Mouse (Mus musculus): ENCODE results near the gene H2-Q1. TPM values are rescaled to one million over a fixed set of nuclear protein-coding genes. Genes with fewer than 3 reads are reported as not detected.
"Not testable (repeated sequence)": the region's sequence is repeated elsewhere in the genome, so short reads cannot be mapped to it uniquely, and the experiment has no call there.

The H2-Q1 gene
- polyA plus RNA-seq, 1 experiment from 2014 or later, result 0.74 TPM

- H3K4me3 ChIP-seq (replicated peaks; ENCODE audit: low read length); H3K9me3 ChIP-seq (replicated peaks; ENCODE audit: control insufficient read depth, low read length); H3K27ac ChIP-seq (ENCODE audit: low read length); H3K4me2 ChIP-seq (ENCODE audit: low read depth, low read length); H3K27me3 ChIP-seq (ENCODE audit: control insufficient read depth, insufficient read depth, low read length); H3K36me3 ChIP-seq (ENCODE audit: control insufficient read depth, insufficient read depth, low read length); H3K4me1 ChIP-seq (ENCODE audit: control insufficient read depth, insufficient read depth, low read length); H3K9ac ChIP-seq (ENCODE audit: low read length); ATAC-seq (ENCODE audit: insufficient read depth, low FRiP score): not testable (repeated sequence)
- WGBS, result 83% methylated on average over 7 of the region's 7 CpGs
Observed at GRCm38 (mm10) chr17:35300261-35300945, 19.8 kb upstream of the H2-Q1 start.

- 0 out of 2 replicates have a peak, but pooled peaks cover 3% of the 10 kb centered on the region for H3K9me3 ChIP-seq (replicated peaks; ENCODE audit: control insufficient read depth, low read length)
- 26% methylated on average over 13 of the region's 13 CpGs for WGBS
Observed at GRCm38 (mm10) chr17:35301645-35302258, 18.5 kb upstream of the H2-Q1 start.

GRCm38 (mm10) chr17:35303271-35303670, 16.9 kb upstream of the H2-Q1 start:
- no peaks in the 10 kb centered on the region for H3K36me3 ChIP-seq (ENCODE audit: control insufficient read depth, insufficient read depth, low read length)
- no peak overlapping the region for H3K4me3 ChIP-seq (replicated peaks; ENCODE audit: low read length)
- no peak overlapping the region for H3K4me2 ChIP-seq (ENCODE audit: low read depth, low read length)
- WGBS, result 74% methylated on average over 2 of the region's 2 CpGs
- no peaks in the 10 kb centered on the region for H3K27me3 ChIP-seq (ENCODE audit: control insufficient read depth, insufficient read depth, low read length)
- no peak for ATAC-seq (ENCODE audit: insufficient read depth, low FRiP score)
- H3K9ac ChIP-seq (ENCODE audit: low read length), result no peak overlapping the region
- no peaks in the 10 kb centered on the region for H3K4me1 ChIP-seq (ENCODE audit: control insufficient read depth, insufficient read depth, low read length)
- 0 out of 2 replicates have a peak, but pooled peaks cover 3% of the 10 kb centered on the region for H3K9me3 ChIP-seq (replicated peaks; ENCODE audit: control insufficient read depth, low read length)
- H3K27ac ChIP-seq (ENCODE audit: low read length), result no peak overlapping the region

More at GRCm38 (mm10) chr17:35301645-35302258, 18.5 kb upstream of the H2-Q1 start:
- Histone ChIP-seq H3K36me3 (ENCODE audit: control insufficient read depth, insufficient read depth, low read length) (no peaks in the 10 kb centered on the region), H3K9ac (ENCODE audit: low read length) (no peak overlapping the region), H3K27ac (ENCODE audit: low read length) (no peak overlapping the region), H3K27me3 (ENCODE audit: control insufficient read depth, insufficient read depth, low read length) (no peaks in the 10 kb centered on the region), H3K4me2 (ENCODE audit: low read depth, low read length) (no peak overlapping the region), H3K4me3 (replicated peaks; ENCODE audit: low read length) (no peak overlapping the region), H3K4me1 (ENCODE audit: control insufficient read depth, insufficient read depth, low read length) (no peaks in the 10 kb centered on the region)
- no peak for ATAC-seq (ENCODE audit: insufficient read depth, low FRiP score)

GRCm38 (mm10) chr17:35303756-35304350, 16.4 kb upstream of the H2-Q1 start:
- H3K27ac ChIP-seq (ENCODE audit: low read length), result no peak overlapping the region
- no peak overlapping the region for H3K4me3 ChIP-seq (replicated peaks; ENCODE audit: low read length)
- H3K4me1 ChIP-seq (ENCODE audit: control insufficient read depth, insufficient read depth, low read length), result no peaks in the 10 kb centered on the region
- no peaks in the 10 kb centered on the region for H3K36me3 ChIP-seq (ENCODE audit: control insufficient read depth, insufficient read depth, low read length)
- H3K9ac ChIP-seq (ENCODE audit: low read length), result no peak overlapping the region
- 0 out of 2 replicates have a peak, but pooled peaks cover 3% of the 10 kb centered on the region for H3K9me3 ChIP-seq (replicated peaks; ENCODE audit: control insufficient read depth, low read length)
- ATAC-seq (ENCODE audit: insufficient read depth, low FRiP score), result no peak
- 73% methylated on average over 10 of the region's 10 CpGs for WGBS
- no peaks in the 10 kb centered on the region for H3K27me3 ChIP-seq (ENCODE audit: control insufficient read depth, insufficient read depth, low read length)
- no peak overlapping the region for H3K4me2 ChIP-seq (ENCODE audit: low read depth, low read length)

GRCm38 (mm10) chr17:35304478-35304877, 15.7 kb upstream of the H2-Q1 start:
- Histone ChIP-seq H3K4me1 (ENCODE audit: control insufficient read depth, insufficient read depth, low read length) (no peaks in the 10 kb centered on the region), H3K9me3 (replicated peaks; ENCODE audit: control insufficient read depth, low read length) (0 out of 2 replicates have a peak, but pooled peaks cover 3% of the 10 kb centered on the region), H3K4me2 (ENCODE audit: low read depth, low read length) (no peak overlapping the region), H3K4me3 (replicated peaks; ENCODE audit: low read length) (no peak overlapping the region), H3K27me3 (ENCODE audit: control insufficient read depth, insufficient read depth, low read length) (no peaks in the 10 kb centered on the region), H3K36me3 (ENCODE audit: control insufficient read depth, insufficient read depth, low read length) (no peaks in the 10 kb centered on the region), H3K27ac (ENCODE audit: low read length) (no peak overlapping the region), H3K9ac (ENCODE audit: low read length) (no peak overlapping the region)
- WGBS, result 55% methylated on average over 6 of the region's 6 CpGs
- ATAC-seq (ENCODE audit: insufficient read depth, low FRiP score), result no peak; the same call in 1 of the 2 replicates

- not testable (repeated sequence) for H3K4me2 ChIP-seq (ENCODE audit: low read depth, low read length); ATAC-seq (ENCODE audit: insufficient read depth, low FRiP score); H3K4me3 ChIP-seq (replicated peaks; ENCODE audit: low read length); H3K9ac ChIP-seq (ENCODE audit: low read length); H3K9me3 ChIP-seq (replicated peaks; ENCODE audit: control insufficient read depth, low read length); H3K36me3 ChIP-seq (ENCODE audit: control insufficient read depth, insufficient read depth, low read length); H3K27ac ChIP-seq (ENCODE audit: low read length); H3K4me1 ChIP-seq (ENCODE audit: control insufficient read depth, insufficient read depth, low read length); H3K27me3 ChIP-seq (ENCODE audit: control insufficient read depth, insufficient read depth, low read length)
- 71% methylated on average over 8 of the region's 8 CpGs for WGBS
Observed at GRCm38 (mm10) chr17:35304921-35305320, 15.3 kb upstream of the H2-Q1 start.

GRCm38 (mm10) chr17:35318671-35319070, 1.5 kb upstream of the H2-Q1 start:
- H3K9ac ChIP-seq (ENCODE audit: low read length), result no peak overlapping the region
- H3K4me3 ChIP-seq (replicated peaks; ENCODE audit: low read length), result no peak overlapping the region
- H3K4me1 ChIP-seq (ENCODE audit: control insufficient read depth, insufficient read depth, low read length), result peaks cover 7% of the 10 kb centered on the region; the same call in 1 of the 2 replicates
- no peaks in the 10 kb centered on the region for H3K9me3 ChIP-seq (replicated peaks; ENCODE audit: control insufficient read depth, low read length)
- no peak overlapping the region for H3K27ac ChIP-seq (ENCODE audit: low read length)
- no peaks in the 10 kb centered on the region for H3K36me3 ChIP-seq (ENCODE audit: control insufficient read depth, insufficient read depth, low read length)
- peaks cover 12% of the 10 kb centered on the region for H3K27me3 ChIP-seq (ENCODE audit: control insufficient read depth, insufficient read depth, low read length)
- no peak overlapping the region for H3K4me2 ChIP-seq (ENCODE audit: low read depth, low read length)
- ATAC-seq (ENCODE audit: insufficient read depth, low FRiP score), result no peak

GRCm38 (mm10) chr17:35325124-35325523, 4.9 kb downstream of the H2-Q1 start:
- not testable (repeated sequence) for H3K4me1 ChIP-seq (ENCODE audit: control insufficient read depth, insufficient read depth, low read length); H3K36me3 ChIP-seq (ENCODE audit: control insufficient read depth, insufficient read depth, low read length); H3K4me2 ChIP-seq (ENCODE audit: low read depth, low read length); H3K27ac ChIP-seq (ENCODE audit: low read length); H3K4me3 ChIP-seq (replicated peaks; ENCODE audit: low read length); H3K9ac ChIP-seq (ENCODE audit: low read length); H3K9me3 ChIP-seq (replicated peaks; ENCODE audit: control insufficient read depth, low read length); ATAC-seq (ENCODE audit: insufficient read depth, low FRiP score)
- 73% methylated on average over 1 of the region's 1 CpGs for WGBS
- peaks cover 12% of the 10 kb centered on the region for H3K27me3 ChIP-seq (ENCODE audit: control insufficient read depth, insufficient read depth, low read length)

- H3K4me2 ChIP-seq (ENCODE audit: low read depth, low read length); H3K27me3 ChIP-seq (ENCODE audit: control insufficient read depth, insufficient read depth, low read length); H3K4me3 ChIP-seq (replicated peaks; ENCODE audit: low read length); H3K4me1 ChIP-seq (ENCODE audit: control insufficient read depth, insufficient read depth, low read length); H3K9me3 ChIP-seq (replicated peaks; ENCODE audit: control insufficient read depth, low read length); ATAC-seq (ENCODE audit: insufficient read depth, low FRiP score); H3K36me3 ChIP-seq (ENCODE audit: control insufficient read depth, insufficient read depth, low read length); H3K9ac ChIP-seq (ENCODE audit: low read length); H3K27ac ChIP-seq (ENCODE audit: low read length): not testable (repeated sequence)
Observed at GRCm38 (mm10) chr17:35326000-35326399, 5.8 kb downstream of the H2-Q1 start.

Data from stomach, embryonic 16.5 days (tissue).